Mouse (Mus musculus): ENCODE data around the gene Plac9a. TPM values are rescaled to one million over a fixed set of nuclear protein-coding genes. Genes with fewer than 3 reads are reported as not detected.
"Not testable (repeated sequence)": the region's sequence is repeated elsewhere in the genome, so short reads cannot be mapped to it uniquely, and the experiment has no call there.

Plac9a gene
- polyA plus RNA-seq, 1 experiment from 2014 or later: not detected

DNA sequence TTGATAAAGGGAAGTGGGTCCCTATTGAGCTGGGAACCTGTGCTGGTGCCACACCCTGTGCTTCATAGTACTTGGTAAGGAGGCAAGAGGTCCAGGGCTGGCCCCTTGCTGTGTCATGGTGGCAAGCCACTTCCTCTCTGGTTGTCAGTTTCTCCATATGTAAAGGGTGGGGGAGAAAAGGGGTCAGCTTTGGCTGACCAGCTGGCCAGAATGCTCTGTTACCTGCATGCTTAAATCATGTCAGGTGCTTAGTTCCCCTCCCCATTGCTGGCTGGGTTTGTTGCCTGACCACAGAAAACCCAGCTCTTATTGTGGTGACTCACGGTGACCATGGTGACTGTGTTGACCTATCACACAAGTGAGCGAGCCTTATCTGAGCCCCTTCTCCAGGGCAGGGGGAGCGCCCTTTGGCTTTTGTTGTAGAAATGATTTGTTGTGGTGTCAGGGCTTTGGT lies 45.7 kb downstream of the Plac9a start:
- Histone ChIP-seq H3K9ac (replicated peaks) (no peak overlapping the region), H3K36me3 (no peaks in the 10 kb centered on the region), H3K27me3 (no peaks in the 10 kb centered on the region), H3K4me3 (no peak overlapping the region), H3K9me3 (no peaks in the 10 kb centered on the region), H3K4me1 (no peaks in the 10 kb centered on the region), H3K27ac (replicated peaks) (no peak overlapping the region), H3K4me2 (replicated peaks) (no peak overlapping the region)
- no peak for ATAC-seq (replicated peaks)
- WGBS: 87% methylated on average over 3 of the region's 3 CpGs

DNA sequence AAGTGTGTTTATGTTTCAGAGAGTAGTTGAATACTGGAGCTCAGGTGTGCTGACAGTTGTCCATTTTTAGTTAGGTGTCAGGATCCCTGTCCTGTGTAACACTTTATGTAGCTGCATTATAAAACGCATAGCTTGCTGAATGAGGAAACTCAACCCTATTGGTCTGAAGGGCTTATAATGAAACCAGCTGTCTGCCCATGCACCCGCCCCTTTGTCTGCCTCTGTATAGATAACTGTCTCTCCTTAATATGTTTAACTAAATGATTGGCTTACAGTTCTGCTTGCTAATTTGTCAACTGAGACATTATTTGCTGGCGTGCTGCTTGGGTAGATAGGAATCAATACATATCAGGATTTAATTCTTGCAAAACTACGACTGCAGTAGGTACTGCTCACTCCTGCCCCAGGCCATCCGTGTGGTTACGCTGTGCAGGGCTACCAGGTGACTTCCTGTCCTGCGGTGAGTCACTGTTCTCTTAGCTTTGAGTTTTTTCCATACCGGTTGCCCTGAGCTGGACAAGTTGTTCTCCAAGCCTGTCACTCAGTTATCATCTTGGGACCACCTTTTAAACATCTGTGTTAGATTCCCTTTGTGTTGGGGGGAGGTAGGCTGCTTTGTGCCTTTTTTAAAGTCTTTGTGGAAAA lies 47.5 kb downstream of the Plac9a start:
- 76% methylated on average over 8 of the region's 8 CpGs for WGBS
- Histone ChIP-seq H3K9ac (replicated peaks) (no peak overlapping the region), H3K4me2 (replicated peaks) (no peak overlapping the region), H3K4me3 (no peak overlapping the region), H3K27ac (replicated peaks) (no peak overlapping the region), H3K4me1 (no peaks in the 10 kb centered on the region), H3K9me3 (no peaks in the 10 kb centered on the region), H3K27me3 (no peaks in the 10 kb centered on the region), H3K36me3 (no peaks in the 10 kb centered on the region)
- ATAC-seq (replicated peaks): no peak

GRCm38 (mm10) chr14:25853717-25854452 lies 49.0 kb downstream of the Plac9a start:
- no peaks in the 10 kb centered on the region for H3K36me3 ChIP-seq
- H3K4me1 ChIP-seq: no peaks in the 10 kb centered on the region
- no peak overlapping the region for H3K9ac ChIP-seq (replicated peaks)
- WGBS: 89% methylated on average over 16 of the region's 16 CpGs
- no peak for ATAC-seq (replicated peaks)
- no peak overlapping the region for H3K4me2 ChIP-seq (replicated peaks)
- H3K9me3 ChIP-seq: no peaks in the 10 kb centered on the region
- no peak overlapping the region for H3K27ac ChIP-seq (replicated peaks)
- H3K4me3 ChIP-seq: no peak overlapping the region
- H3K27me3 ChIP-seq: no peaks in the 10 kb centered on the region

DNA sequence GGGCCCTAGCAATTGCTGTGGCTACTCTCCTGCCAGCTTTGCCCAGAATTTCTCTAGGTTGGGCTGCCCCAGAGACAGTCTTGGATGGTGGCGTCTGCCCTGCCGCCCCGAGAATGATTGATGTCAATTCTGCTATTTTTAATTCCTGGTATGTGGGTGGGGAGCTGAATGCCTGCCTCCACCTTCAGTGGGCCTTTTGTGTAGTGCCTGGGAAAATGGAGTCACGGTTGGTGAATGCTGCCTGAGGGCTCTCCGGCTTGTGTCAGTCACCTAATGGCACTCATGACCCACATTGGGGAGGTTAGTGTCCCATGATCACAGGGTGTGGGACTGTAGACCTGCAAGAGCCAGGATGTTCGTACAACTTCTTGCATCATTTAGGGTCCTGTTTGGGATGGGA lies 49.6 kb downstream of the Plac9a start:
- no peaks in the 10 kb centered on the region for H3K4me1 ChIP-seq
- no peak overlapping the region for H3K27ac ChIP-seq (replicated peaks)
- WGBS: 76% methylated on average over 6 of the region's 6 CpGs
- H3K27me3 ChIP-seq: no peaks in the 10 kb centered on the region
- H3K36me3 ChIP-seq: no peaks in the 10 kb centered on the region
- no peaks in the 10 kb centered on the region for H3K9me3 ChIP-seq
- H3K9ac ChIP-seq (replicated peaks): no peak overlapping the region
- no peak overlapping the region for H3K4me2 ChIP-seq (replicated peaks)
- H3K4me3 ChIP-seq: no peak overlapping the region
- ATAC-seq (replicated peaks): no peak

DNA sequence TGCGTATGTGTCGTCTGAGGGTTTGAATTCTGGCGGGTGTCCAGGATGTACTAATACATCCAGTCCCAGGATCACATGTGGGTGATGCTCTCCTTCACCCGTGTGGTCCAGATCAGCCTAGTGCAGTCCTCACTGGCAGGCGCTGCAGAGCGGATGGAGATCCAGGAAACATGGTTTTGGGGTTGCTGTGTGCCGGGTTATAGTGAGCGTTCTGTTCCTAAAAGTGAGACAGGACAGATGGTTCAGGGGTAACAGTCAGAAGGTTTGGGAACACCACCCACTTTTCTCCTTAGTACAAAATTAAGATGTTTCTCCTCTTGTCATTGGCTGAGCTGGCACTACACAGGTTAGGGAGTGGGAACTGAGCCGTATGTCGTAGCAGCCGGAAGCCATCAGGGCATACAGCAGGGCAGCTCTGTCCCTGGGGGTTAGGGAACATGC lies 50.8 kb downstream of the Plac9a start:
- H3K27ac ChIP-seq (replicated peaks): no peak overlapping the region
- no peak overlapping the region for H3K4me2 ChIP-seq (replicated peaks)
- H3K4me3 ChIP-seq: no peak overlapping the region
- no peaks in the 10 kb centered on the region for H3K36me3 ChIP-seq
- no peak overlapping the region for H3K9ac ChIP-seq (replicated peaks)
- no peaks in the 10 kb centered on the region for H3K27me3 ChIP-seq
- H3K9me3 ChIP-seq: no peaks in the 10 kb centered on the region
- no peak for ATAC-seq (replicated peaks)
- WGBS: 81% methylated on average over 11 of the region's 11 CpGs
- no peaks in the 10 kb centered on the region for H3K4me1 ChIP-seq

DNA sequence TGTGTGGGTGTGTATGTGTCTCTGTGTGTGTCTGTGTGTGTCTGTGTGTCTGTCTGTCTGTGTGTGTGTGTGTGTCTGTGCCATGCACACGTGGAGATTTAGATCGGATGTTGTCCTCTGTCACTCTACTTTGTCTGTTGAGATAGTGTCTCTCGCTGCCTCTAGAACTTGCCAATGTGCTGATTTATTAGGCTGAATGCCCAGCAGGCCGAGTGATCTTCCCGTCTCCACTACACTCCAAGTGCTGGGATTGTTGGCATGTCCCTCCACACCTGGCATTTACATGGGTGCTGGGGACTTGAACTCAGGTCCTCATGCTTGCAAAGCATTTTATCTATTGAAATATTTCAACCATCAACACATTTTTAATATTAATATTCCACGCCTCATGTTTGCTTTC lies 51.7 kb downstream of the Plac9a start:
- ATAC-seq (replicated peaks): no peak
- no peaks in the 10 kb centered on the region for H3K9me3 ChIP-seq
- 80% methylated on average over 6 of the region's 6 CpGs for WGBS

DNA sequence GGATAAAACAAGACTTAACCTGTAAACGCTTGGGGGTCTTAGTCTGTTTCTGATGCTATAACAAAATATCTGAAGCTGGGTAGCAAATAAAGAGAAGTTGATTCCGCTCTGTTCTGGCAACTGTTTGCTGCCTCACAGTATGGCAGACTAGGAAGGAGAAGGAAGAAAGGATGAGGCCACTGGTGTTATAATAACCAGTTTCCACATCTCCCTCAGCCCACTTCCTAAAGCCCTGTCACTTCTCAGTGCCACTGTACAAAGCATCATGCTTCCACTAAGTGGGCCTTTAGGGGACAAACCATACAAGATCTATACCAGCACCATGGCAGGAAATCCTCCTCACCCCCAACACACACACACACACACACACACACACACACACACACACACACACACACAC lies 52.5 kb downstream of the Plac9a start:
- 93% methylated on average over 2 of the region's 2 CpGs for WGBS
- H3K9me3 ChIP-seq: no peaks in the 10 kb centered on the region
- no peak overlapping the region for H3K4me2 ChIP-seq (replicated peaks)
- no peak overlapping the region for H3K27ac ChIP-seq (replicated peaks)
- H3K4me1 ChIP-seq: no peaks in the 10 kb centered on the region
- no peak overlapping the region for H3K4me3 ChIP-seq
- no peaks in the 10 kb centered on the region for H3K36me3 ChIP-seq
- H3K27me3 ChIP-seq: no peaks in the 10 kb centered on the region
- no peak for ATAC-seq (replicated peaks)
- H3K9ac ChIP-seq (replicated peaks): no peak overlapping the region

More for the DNA sequence above, 51.7 kb downstream of the Plac9a start:
- no peaks in the 10 kb centered on the region for H3K4me1 ChIP-seq
- no peaks in the 10 kb centered on the region for H3K36me3 ChIP-seq
- H3K27ac ChIP-seq (replicated peaks): no peak overlapping the region
- no peaks in the 10 kb centered on the region for H3K27me3 ChIP-seq
- no peak overlapping the region for H3K4me2 ChIP-seq (replicated peaks)
- H3K9ac ChIP-seq (replicated peaks): no peak overlapping the region
- H3K4me3 ChIP-seq: no peak overlapping the region

DNA sequence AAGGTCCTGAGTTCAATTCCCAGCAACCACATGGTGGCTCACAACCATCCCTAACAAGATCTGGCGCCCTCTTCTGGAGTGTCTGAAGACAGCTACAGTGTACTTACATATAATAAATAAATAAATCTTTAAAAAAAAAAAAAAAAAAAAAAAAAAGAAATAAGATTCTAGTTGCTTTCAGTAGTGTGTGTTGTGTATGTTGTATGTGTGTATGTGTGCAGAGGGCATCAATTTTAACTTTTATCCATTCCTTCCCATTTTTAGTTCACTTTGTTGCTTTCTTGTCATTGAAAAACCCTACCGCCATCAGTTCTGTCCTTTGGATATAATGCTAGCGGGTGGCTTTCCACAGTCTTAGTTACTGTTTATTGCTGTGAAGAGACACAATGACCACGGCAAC lies 54.2 kb downstream of the Plac9a start:
- H3K4me2 ChIP-seq (replicated peaks); H3K9me3 ChIP-seq; H3K27me3 ChIP-seq; H3K4me1 ChIP-seq; H3K9ac ChIP-seq (replicated peaks); H3K27ac ChIP-seq (replicated peaks); H3K4me3 ChIP-seq; ATAC-seq (replicated peaks); H3K36me3 ChIP-seq: not testable (repeated sequence)
- WGBS: 91% methylated on average over 3 of the region's 4 CpGs

DNA sequence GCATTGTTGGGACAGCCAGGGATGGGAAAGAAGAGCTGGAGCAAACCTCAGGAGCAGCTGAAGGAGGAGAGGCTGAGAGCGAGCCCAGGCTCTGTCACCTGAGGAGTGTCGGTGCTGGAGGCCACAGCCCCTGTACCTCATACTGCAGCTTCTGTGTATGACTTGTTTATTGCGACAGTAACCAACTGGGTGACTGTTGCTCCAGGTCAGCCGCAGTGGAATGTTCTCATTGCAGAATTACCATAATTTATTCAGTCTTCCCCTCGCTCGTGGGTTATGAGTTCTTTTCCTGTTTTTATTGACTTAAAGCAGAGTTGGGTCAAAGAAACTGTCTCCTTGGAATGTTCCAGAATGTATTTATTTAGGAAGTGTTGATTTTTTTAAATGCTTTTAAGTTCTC lies 54.7 kb downstream of the Plac9a start:
- Histone ChIP-seq H3K27me3 (no peaks in the 10 kb centered on the region), H3K4me3 (no peak overlapping the region), H3K4me1 (no peaks in the 10 kb centered on the region), H3K36me3 (no peaks in the 10 kb centered on the region), H3K9me3 (no peaks in the 10 kb centered on the region), H3K9ac (replicated peaks) (no peak overlapping the region), H3K4me2 (replicated peaks) (no peak overlapping the region), H3K27ac (replicated peaks) (no peak overlapping the region)
- no peak for ATAC-seq (replicated peaks)
- 87% methylated on average over 6 of the region's 6 CpGs for WGBS

- no peak for ATAC-seq (replicated peaks)
- no peaks in the 10 kb centered on the region for H3K9me3 ChIP-seq
- H3K9ac ChIP-seq (replicated peaks): no peak overlapping the region
- no peaks in the 10 kb centered on the region for H3K36me3 ChIP-seq
- peaks cover 1% of the 10 kb centered on the region; the same call in 1 of the 2 replicates for H3K4me1 ChIP-seq
- 68% methylated on average over 9 of the region's 9 CpGs for WGBS
- no peak overlapping the region for H3K4me2 ChIP-seq (replicated peaks)
- no peak overlapping the region for H3K27ac ChIP-seq (replicated peaks)
- H3K4me3 ChIP-seq: no peak overlapping the region
- 0 out of 2 replicates have a peak, but pooled peaks cover 4% of the 10 kb centered on the region for H3K27me3 ChIP-seq
Measured at GRCm38 (mm10) chr14:25847660-25848059, 55.2 kb downstream of the Plac9a start.

GRCm38 (mm10) chr14:25846516-25846915 lies 56.4 kb downstream of the Plac9a start:
- H3K4me2 ChIP-seq (replicated peaks): no peak overlapping the region
- H3K4me3 ChIP-seq: no peak overlapping the region
- H3K9me3 ChIP-seq: no peaks in the 10 kb centered on the region
- no peak overlapping the region for H3K9ac ChIP-seq (replicated peaks)
- ATAC-seq (replicated peaks): no peak
- no peaks in the 10 kb centered on the region for H3K36me3 ChIP-seq
- H3K27me3 ChIP-seq: peaks cover 14% of the 10 kb centered on the region; the same call in 1 of the 2 replicates
- no peak overlapping the region for H3K27ac ChIP-seq (replicated peaks)
- peaks cover 13% of the 10 kb centered on the region for H3K4me1 ChIP-seq
- WGBS: 85% methylated on average over 8 of the region's 8 CpGs

DNA sequence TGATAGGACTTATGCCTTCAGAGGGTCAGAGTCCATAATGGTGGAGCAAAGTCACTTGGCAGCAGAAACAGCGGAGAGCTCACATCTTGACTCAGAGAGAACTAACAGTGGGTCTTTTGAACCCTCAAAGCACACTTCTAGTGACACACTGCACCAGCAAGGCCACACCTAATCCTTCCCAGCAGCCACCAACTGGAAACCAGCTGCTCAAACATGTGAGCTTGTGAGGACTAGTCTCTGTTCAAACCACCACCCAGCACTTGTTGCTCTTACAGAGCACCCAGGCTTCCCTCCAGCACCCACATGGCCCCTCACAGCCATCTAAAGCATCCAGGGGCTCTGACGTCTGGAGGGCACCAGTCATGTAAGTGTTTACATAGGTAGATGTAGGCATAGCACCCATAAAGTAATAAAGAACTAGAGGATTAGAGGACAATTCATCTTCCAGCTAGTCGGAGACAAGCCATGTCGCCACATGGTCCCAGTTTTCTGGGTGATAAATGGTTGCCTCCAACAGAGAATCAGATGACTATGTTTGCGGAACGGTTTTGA lies 57.0 kb downstream of the Plac9a start:
- peaks cover 13% of the 10 kb centered on the region for H3K4me1 ChIP-seq
- ATAC-seq (replicated peaks): no peak
- H3K9ac ChIP-seq (replicated peaks): no peak overlapping the region
- no peaks in the 10 kb centered on the region for H3K36me3 ChIP-seq
- no peak overlapping the region for H3K4me3 ChIP-seq
- H3K27me3 ChIP-seq: peaks cover 18% of the 10 kb centered on the region; the same call in 1 of the 2 replicates
- H3K4me2 ChIP-seq (replicated peaks): no peak overlapping the region
- no peak overlapping the region for H3K27ac ChIP-seq (replicated peaks)
- H3K9me3 ChIP-seq: no peaks in the 10 kb centered on the region
- WGBS: 95% methylated on average over 6 of the region's 6 CpGs

Data from forebrain, embryonic 15.5 days (tissue).